Mouse (Mus musculus): ENCODE measurements around the gene Pask.

- no peak for TF ChIP-seq CTCF (IDR thresholded peaks at IDR 0.05; ENCODE audit: insufficient read depth, low read depth, low read length)
- TF ChIP-seq POLR2A (IDR thresholded peaks at IDR 0.05; ENCODE audit: insufficient read depth, low read depth, low read length) = no peak
These were observed 72.6 kb downstream of the Pask start for GRCm38 (mm10) chr1:93270516-93271240.

Measured in olfactory bulb, adult 2 months (tissue).